Mouse (Mus musculus) embryo, embryonic 11.5 days (tissue): ENCODE results near the gene Olfr829.
"Not testable (repeated sequence)": the region's sequence is repeated elsewhere in the genome, so short reads cannot be mapped to it uniquely, and the experiment has no call there.

Experiments
- DNase-seq: peaks from one replicate; pipeline ENCODE4 v3.0.0-alpha.2; 2012; ENCODE audit warnings: low read depth, low spot score

Gene Olfr829

DNA sequence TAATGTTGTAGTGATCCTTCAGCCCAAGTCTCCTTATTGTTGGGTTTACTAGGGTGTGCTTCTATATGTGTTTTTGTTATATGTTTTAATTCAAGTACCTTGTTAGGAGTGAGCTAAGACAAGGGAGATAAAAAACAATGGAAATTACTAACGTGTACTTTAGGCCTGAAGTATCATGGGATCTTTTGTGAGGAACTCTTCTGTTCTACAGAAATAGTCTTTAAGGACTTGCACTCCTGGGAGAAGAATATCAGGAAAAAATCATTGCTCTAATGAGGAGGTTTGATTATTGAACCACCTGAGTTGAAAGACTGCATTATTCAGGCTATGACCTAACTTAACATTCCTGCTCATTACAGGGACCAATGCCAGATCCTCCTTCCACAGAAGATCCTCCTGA is at the start of gene Olfr829:
TSS of gene Olfr829 (plus strand) at position 301 of the 400 bp plus-strand sequence.
- DNase-seq = no peak

DNA sequence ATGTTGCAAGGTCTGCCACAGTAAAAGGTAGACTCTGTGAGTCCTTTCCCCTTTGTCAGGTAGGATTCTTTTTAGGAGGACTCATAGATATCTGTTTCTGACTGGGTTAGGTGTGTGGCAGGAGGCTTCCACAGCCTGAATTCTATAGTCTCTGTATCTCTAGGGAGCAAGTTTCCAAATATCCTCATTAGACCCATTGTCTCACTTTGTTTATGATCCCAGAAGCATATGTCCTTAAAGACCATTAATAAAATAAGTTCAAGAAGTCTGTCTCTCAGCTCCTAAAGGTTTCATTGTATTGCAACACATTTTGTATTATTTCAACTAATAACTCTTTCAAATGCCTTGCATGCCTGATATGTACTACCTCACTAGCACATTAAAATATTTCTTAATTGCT is 35.3 kb upstream of the Olfr829 start, which contains the start of gene Olfr828:
TSS of gene Olfr828 (minus strand) at position 101 of the 400 bp plus-strand sequence.
- DNase-seq = no peak

- DNase-seq = no peak
Measured at GRCm38 (mm10) chr9:18874393-18874792, 19.7 kb downstream of the Olfr829 start, which contains the start of gene Olfr830. Olfr830 (plus strand) TSS chr9:18874693.

DNA sequence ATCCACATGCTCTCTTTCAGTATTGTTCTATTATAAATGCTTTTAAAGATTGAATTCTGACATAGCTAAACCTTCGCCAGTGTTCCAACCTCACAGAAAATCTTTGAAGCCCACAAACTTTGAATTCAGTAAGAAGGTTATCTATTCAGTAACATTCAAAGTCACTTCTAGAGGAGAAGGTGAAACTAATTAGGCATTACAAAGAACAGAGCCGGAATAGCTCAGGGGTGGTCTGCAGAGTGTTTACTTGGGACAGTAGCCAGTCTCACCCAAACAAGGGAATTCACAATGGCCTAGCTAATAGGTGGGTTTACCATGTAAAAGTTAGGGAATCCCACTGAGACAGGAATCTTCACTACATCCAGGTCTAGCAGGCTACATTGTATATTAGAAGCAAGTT is 53.0 kb downstream of the Olfr829 start:
- DNase-seq = not testable (repeated sequence)
